Mouse (Mus musculus): ENCODE measurements around the gene Pomc.

GRCm38 (mm10) chr12:3991047-3991446 lies 36.3 kb downstream of the Pomc start:
- no peak for TF ChIP-seq POLR2A (IDR thresholded peaks at IDR 0.05; ENCODE audit: borderline replicate concordance, extremely low read depth, low read depth, low read length)
- TF ChIP-seq CTCF (IDR thresholded peaks at IDR 0.05; ENCODE audit: insufficient read depth, low read length) = no peak

Measured in lung, adult 2 months (tissue).